8 mouse cellular contexts compared by ENCODE assay signal in the genomic region with DNA sequence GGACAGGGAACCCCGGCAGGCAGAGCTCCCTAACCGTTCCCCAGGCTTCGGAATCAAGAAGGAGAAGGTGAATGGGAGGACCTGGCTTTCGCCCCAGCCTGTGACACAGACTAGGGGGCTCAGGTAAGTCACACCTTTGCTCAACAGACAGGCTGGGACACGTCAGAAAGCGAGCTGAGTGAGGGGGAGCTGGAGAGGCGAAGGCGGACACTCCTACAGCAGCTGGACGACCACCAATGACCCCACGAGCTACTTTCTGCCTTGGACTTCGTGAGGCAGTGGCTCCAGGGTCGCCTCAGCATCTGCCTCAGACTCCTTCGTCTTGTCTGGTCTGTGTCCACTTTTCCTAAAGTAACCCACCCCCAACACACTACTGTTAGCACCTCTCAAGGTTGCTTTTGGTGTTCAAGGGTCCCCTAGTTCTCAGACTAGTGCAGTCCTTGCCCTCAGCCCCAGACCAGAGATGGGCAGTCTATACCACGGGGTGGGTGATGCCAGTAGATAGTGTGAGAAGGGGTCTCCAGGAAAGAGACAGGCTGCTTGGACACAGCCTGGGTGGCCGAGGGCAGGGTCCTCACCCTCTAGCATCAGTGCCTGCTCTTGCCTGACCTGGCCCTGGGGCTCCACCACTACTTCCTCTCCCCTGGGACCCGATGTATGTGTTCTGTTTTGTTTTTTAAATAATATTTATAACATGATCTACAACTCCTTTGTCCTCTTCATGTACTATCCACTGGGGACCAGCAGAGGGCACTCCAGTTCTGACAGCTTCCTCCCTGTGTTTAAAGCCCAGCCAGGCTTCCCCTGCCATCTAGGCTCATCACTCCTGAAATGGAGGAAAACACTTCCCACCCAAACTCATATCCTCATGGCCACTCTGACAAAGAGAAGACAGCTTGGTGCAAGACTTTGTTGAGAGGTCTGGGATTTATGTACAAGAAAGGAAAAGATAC. TPM values are rescaled to one million over a fixed set of nuclear protein-coding genes. Genes with fewer than 3 reads are reported as not detected.
DNase-seq lines count a peak whose midpoint lies in the region; ATAC-seq and TF ChIP-seq lines count a peak whose summit lies in the region.

No protein-coding gene starts in this region.

- intact Hi-C loops in heart, postnatal 14 days (cut with DNase I) = no loop called here

- DNase-seq in c-Kit-positive CD71-negative TER-119-negative erythroid progenitor cells, embryonic 14.5 days (ENCODE audit: low read depth) = peak; percentile 66
- peak; percentile 88 for DNase-seq in forebrain, embryonic 14.5 days (ENCODE audit: low spot score)
- peak; percentile 82 to 87 for DNase-seq in heart, postnatal 14 days
- peak; percentile 87 to 91 for DNase-seq in kidney, postnatal 4 days
- peak; percentile 90 for DNase-seq in lung, embryonic 14.5 days
- peak; percentile 56 for DNase-seq in ovary, postnatal 10 days (ENCODE audit: low spot score)
- DNase-seq in thymus, postnatal 0 days (ENCODE audit: low spot score) = peak; percentile 73

- peaks cover 46% of the 10 kb centered on the region for H3K4me1 ChIP-seq in E14TG2a.4 (replicated peaks; ENCODE audit: low read depth, low read length)
- no peaks in the 10 kb centered on the region for H3K4me1 ChIP-seq in forebrain, embryonic 14.5 days (ENCODE audit: control insufficient read depth, insufficient read depth, low read length)
- H3K4me1 ChIP-seq in lung, embryonic 14.5 days (ENCODE audit: insufficient read depth) = no peaks in the 10 kb centered on the region

- H3K4me2 ChIP-seq in forebrain, embryonic 14.5 days (ENCODE audit: low read length) = no peak overlapping the region
- H3K4me2 ChIP-seq in lung, embryonic 14.5 days = no peak overlapping the region

- ATAC-seq in forebrain, embryonic 14.5 days = peak; percentile 76
- peak; percentile 31; the same call in 1 of the 2 replicates for ATAC-seq in lung, embryonic 14.5 days (ENCODE audit: insufficient read depth)

- no peak overlapping the region for H3K4me3 ChIP-seq in E14TG2a.4 (replicated peaks; ENCODE audit: low read length)
- no peak overlapping the region for H3K4me3 ChIP-seq in forebrain, embryonic 14.5 days (ENCODE audit: low read depth, low read length)
- H3K4me3 ChIP-seq in lung, embryonic 14.5 days (ENCODE audit: low read depth, low read length) = no peak overlapping the region

- WGBS in forebrain, embryonic 14.5 days = 82% methylated on average over 16 of the region's 16 CpGs
- 65% methylated on average over 16 of the region's 16 CpGs for WGBS in lung, embryonic 14.5 days

- no peaks in the 10 kb centered on the region for H3K27me3 ChIP-seq in E14TG2a.4 (ENCODE audit: insufficient read depth, low read length)
- no peaks in the 10 kb centered on the region for H3K27me3 ChIP-seq in forebrain, embryonic 14.5 days (replicated peaks; ENCODE audit: control insufficient read depth, insufficient read depth, low read length)
- no peaks in the 10 kb centered on the region for H3K27me3 ChIP-seq in lung, embryonic 14.5 days (ENCODE audit: insufficient read depth, low read length)

- H3K27ac ChIP-seq in forebrain, embryonic 14.5 days (ENCODE audit: low read depth, low read length) = peak overlapping the region; percentile 79
- H3K27ac ChIP-seq in lung, embryonic 14.5 days (ENCODE audit: low read depth) = peak overlapping the region; percentile 71

- H3K9me3 ChIP-seq in E14TG2a.4 (ENCODE audit: low read length) = no peaks in the 10 kb centered on the region
- no peaks in the 10 kb centered on the region for H3K9me3 ChIP-seq in forebrain, embryonic 14.5 days (replicated peaks; ENCODE audit: control insufficient read depth, low read length)
- no peaks in the 10 kb centered on the region for H3K9me3 ChIP-seq in lung, embryonic 14.5 days (ENCODE audit: low read depth, low read length)

- TF ChIP-seq CTCF in E14TG2a.4 (conservative IDR thresholded peaks at IDR 0.05; ENCODE audit: low read length) = peak; percentile 83
- peak; percentile 90 for TF ChIP-seq CTCF in lung, embryonic 14.5 days (IDR thresholded peaks at IDR 0.05; ENCODE audit: low read depth)

- peak overlapping the region; percentile 17; the same call in 1 of the 2 replicates for H3K9ac ChIP-seq in forebrain, embryonic 14.5 days (ENCODE audit: low read length)
- H3K9ac ChIP-seq in lung, embryonic 14.5 days = no peak overlapping the region

- H3K36me3 ChIP-seq in E14TG2a.4 (ENCODE audit: insufficient read depth, low read length) = peaks cover 99% of the 10 kb centered on the region
- H3K36me3 ChIP-seq in forebrain, embryonic 14.5 days (ENCODE audit: control insufficient read depth, insufficient read depth, low read length) = peaks cover 96% of the 10 kb centered on the region
- peaks cover 89% of the 10 kb centered on the region for H3K36me3 ChIP-seq in lung, embryonic 14.5 days (ENCODE audit: insufficient read depth)

RNA-seq across cellular contexts. Expression of a gene that starts 20.9 kb away (rescaled TPM):
- polyA plus RNA-seq in forebrain, embryonic 14.5 days (2014; fragmentation: Nextera tagmentation; extraction: Ambion mirVana) = 0.11 and 0.52 TPM in 2 replicates
- not detected for total RNA-seq in heart, postnatal 14 days (2021)
- polyA plus RNA-seq in lung, embryonic 14.5 days (2014; fragmentation: Nextera tagmentation; extraction: Ambion mirVana) = 0.05 and 0.15 TPM in 2 replicates
- polyA plus RNA-seq in thymus, postnatal 0 days (2015; fragmentation: Nextera tagmentation; extraction: Ambion mirVana) = 0.05 and 0.08 TPM in 2 replicates

RNA-seq across cellular contexts. Expression of a gene that starts 21.7 kb away (rescaled TPM):
- polyA plus RNA-seq in forebrain, embryonic 14.5 days (2014; fragmentation: Nextera tagmentation; extraction: Ambion mirVana) = 57.2 and 81.8 TPM in 2 replicates
- 10 to 100 TPM; 25.5 to 26.3 TPM for total RNA-seq in heart, postnatal 14 days (2021)
- polyA plus RNA-seq in lung, embryonic 14.5 days (2014; fragmentation: Nextera tagmentation; extraction: Ambion mirVana) = 48.3 and 59.1 TPM in 2 replicates
- 13.0 and 14.0 TPM in 2 replicates for polyA plus RNA-seq in thymus, postnatal 0 days (2015; fragmentation: Nextera tagmentation; extraction: Ambion mirVana)

RNA-seq across cellular contexts. Expression of a gene that starts 53.7 kb away (rescaled TPM):
- 3.9 and 5.6 TPM in 2 replicates for polyA plus RNA-seq in forebrain, embryonic 14.5 days (2014; fragmentation: Nextera tagmentation; extraction: Ambion mirVana)
- 10 to 100 TPM; 29.4 to 29.7 TPM for total RNA-seq in heart, postnatal 14 days (2021)
- 31.7 and 33.5 TPM in 2 replicates for polyA plus RNA-seq in lung, embryonic 14.5 days (2014; fragmentation: Nextera tagmentation; extraction: Ambion mirVana)
- polyA plus RNA-seq in thymus, postnatal 0 days (2015; fragmentation: Nextera tagmentation; extraction: Ambion mirVana) = 21.2 and 22.3 TPM in 2 replicates
